ENCODE assay signal across 8 mouse cellular contexts in the genomic region with DNA sequence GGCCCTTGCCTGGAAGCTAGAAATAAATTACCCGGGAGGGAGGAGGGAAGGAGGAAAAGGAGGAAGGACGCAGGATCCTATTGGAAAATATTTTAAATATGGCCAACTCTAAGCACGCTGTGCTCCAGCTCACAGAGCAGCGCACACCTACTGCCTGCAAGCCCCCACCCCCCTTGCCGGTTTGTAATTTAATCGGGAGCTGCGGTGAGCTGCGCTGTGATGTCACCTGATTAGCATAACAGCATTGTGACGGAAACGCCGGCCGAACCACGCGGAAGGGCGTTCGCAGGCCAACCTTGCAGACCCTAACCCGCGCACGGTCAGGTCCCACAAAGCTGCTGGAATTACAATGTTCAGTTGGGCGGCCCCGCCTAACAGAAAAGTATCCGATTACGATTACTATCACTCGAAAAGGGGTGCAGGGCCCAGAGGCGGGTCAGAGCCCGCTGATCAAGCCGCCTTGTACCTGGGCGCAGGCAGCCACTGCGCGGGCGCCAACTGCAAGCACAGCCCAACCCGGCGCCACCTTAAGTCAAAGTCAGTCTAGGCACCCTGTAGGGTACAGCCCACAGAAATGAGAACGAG.
DNase-seq lines count a peak whose midpoint lies in the region; ATAC-seq and TF ChIP-seq lines count a peak whose summit lies in the region.

No protein-coding gene starts in this region.

- peak overlapping the region; percentile 63 for H3K9ac ChIP-seq in embryonic facial prominence, embryonic 14.5 days (ENCODE audit: low read depth, low read length)
- H3K9ac ChIP-seq in heart, postnatal 0 days (replicated peaks; ENCODE audit: low read depth, low read length): peak overlapping the region; percentile 52

- no peaks in the 10 kb centered on the region for H3K27me3 ChIP-seq in embryonic facial prominence, embryonic 14.5 days (replicated peaks; ENCODE audit: control insufficient read depth, insufficient read depth, low read length)
- H3K27me3 ChIP-seq in heart, postnatal 0 days (ENCODE audit: control insufficient read depth, insufficient read depth, low read length): no peaks in the 10 kb centered on the region

- no peak; the same call in 1 of the 2 replicates for TF ChIP-seq CTCF in heart, postnatal 0 days (IDR thresholded peaks at IDR 0.05; ENCODE audit: low read depth)

- DNase-seq in adrenal gland, postnatal 4 days (ENCODE audit: low spot score in 2 of 2): peak; percentile 30 to 46
- peak; percentile 90 for DNase-seq in embryonic facial prominence, embryonic 14.5 days (ENCODE audit: low spot score)
- DNase-seq in heart, postnatal 0 days (ENCODE audit: low spot score): peak; percentile 50
- peak; percentile 87 for DNase-seq in kidney, postnatal 14 days
- peak; percentile 43 for DNase-seq in retina, postnatal 7 days (ENCODE audit: low read depth, low spot score)
- peak; percentile 74 for DNase-seq in urinary bladder, postnatal 14 days (ENCODE audit: low spot score)

- H3K4me2 ChIP-seq in embryonic facial prominence, embryonic 14.5 days (ENCODE audit: low read depth, low read length): peak overlapping the region; percentile 59
- H3K4me2 ChIP-seq in heart, postnatal 0 days (ENCODE audit: low read depth, low read length): peak overlapping the region; percentile 78

- H3K4me1 ChIP-seq in embryonic facial prominence, embryonic 14.5 days (ENCODE audit: control insufficient read depth, insufficient read depth, low read length): peaks cover 4% of the 10 kb centered on the region; the same call in 1 of the 2 replicates
- H3K4me1 ChIP-seq in heart, postnatal 0 days (ENCODE audit: control insufficient read depth, insufficient read depth): peaks cover 64% of the 10 kb centered on the region

- peak; percentile 85 for ATAC-seq in CD4-positive, CD25-positive, alpha-beta regulatory T cell, adult 4 months
- peak; percentile 95 for ATAC-seq in embryonic facial prominence, embryonic 14.5 days (ENCODE audit: low read depth)
- ATAC-seq in heart, postnatal 0 days (ENCODE audit: insufficient read depth, low read depth): peak; percentile 78
- peak; percentile 71 for ATAC-seq in megakaryocyte, adult 5-6 weeks (ENCODE audit: poor library complexity, severe bottlenecking)

- H3K27ac ChIP-seq in embryonic facial prominence, embryonic 14.5 days (replicated peaks; ENCODE audit: low read depth, low read length): peak overlapping the region; percentile 78
- H3K27ac ChIP-seq in heart, postnatal 0 days (ENCODE audit: low read depth): peak overlapping the region; percentile 80

- under 1% methylated on average over 27 of the region's 34 CpGs for WGBS in embryonic facial prominence, embryonic 14.5 days
- 3% methylated on average over 34 of the region's 34 CpGs for WGBS in heart, postnatal 0 days

- H3K36me3 ChIP-seq in embryonic facial prominence, embryonic 14.5 days (ENCODE audit: control insufficient read depth, insufficient read depth, low read length): 0 out of 2 replicates have a peak, but pooled peaks cover 10% of the 10 kb centered on the region
- peaks cover 31% of the 10 kb centered on the region for H3K36me3 ChIP-seq in heart, postnatal 0 days (replicated peaks; ENCODE audit: control insufficient read depth, insufficient read depth, low read length)

- H3K4me3 ChIP-seq in embryonic facial prominence, embryonic 14.5 days (ENCODE audit: low read depth, low read length): peak overlapping the region; percentile 48
- H3K4me3 ChIP-seq in heart, postnatal 0 days (ENCODE audit: low read depth, low read length): peak overlapping the region; percentile 51

- H3K9me3 ChIP-seq in embryonic facial prominence, embryonic 14.5 days (ENCODE audit: control insufficient read depth, low read length): no peaks in the 10 kb centered on the region
- no peaks in the 10 kb centered on the region for H3K9me3 ChIP-seq in heart, postnatal 0 days (replicated peaks; ENCODE audit: control insufficient read depth, low read length)

- no peak for TF ChIP-seq EP300 in heart, postnatal 0 days (IDR thresholded peaks at IDR 0.05; ENCODE audit: low read depth)

Comparison
In these comparisons a context has a peak if more than half of its experiments do, and no peak if none do; other contexts are left out.
1. Peak in every context shown above with its lines: DNase-seq, ATAC-seq, H3K4me3 ChIP-seq and H3K27ac ChIP-seq.
2. DNase-seq: peak in every context shown above with its lines; median percentile 90 in embryonic facial prominence, embryonic 14.5 days; 87 in kidney, postnatal 14 days; 74 in urinary bladder, postnatal 14 days; 50 in heart, postnatal 0 days; 43 in retina, postnatal 7 days; 38 in adrenal gland, postnatal 4 days.